In the genomic region with DNA sequence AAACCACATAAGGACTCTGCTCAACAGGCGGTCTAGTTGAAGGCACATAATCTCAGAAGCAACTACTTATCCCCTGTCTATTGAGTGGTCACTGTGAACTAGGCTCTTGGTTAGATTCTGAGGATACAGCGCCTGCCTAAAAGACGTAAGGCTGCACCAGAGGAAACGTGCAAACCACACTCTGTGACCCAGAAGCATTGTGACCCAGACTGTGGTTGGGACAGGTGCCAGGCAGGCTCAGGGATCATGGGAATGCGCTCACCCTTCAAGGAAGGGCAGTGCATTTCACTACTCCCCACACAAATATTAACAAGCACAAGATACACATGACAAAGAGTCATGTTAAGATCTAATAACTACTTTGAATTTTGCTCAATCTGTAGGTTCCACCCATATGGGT, we compare ENCODE assay signal across 19 mouse cellular contexts.
A peak's percentile ranks its signal among the peaks of the same experiment; 100 is the strongest.
DNase-seq lines count a peak whose midpoint lies in the region; ATAC-seq lines count a peak whose summit lies in the region.
"Had no signal": no experiment of that assay in that cellular context is flagged by ENCODE, and none has a peak within 500 bp of the region (broad histone marks: within the 10 kb centered on the region; RNA-seq: fewer than 3 reads in every experiment).

No protein-coding gene starts in this region.

- H3K4me2 ChIP-seq in kidney, embryonic 16.5 days (replicated peaks; ENCODE audit: low read depth, low read length) = no peak overlapping the region
- H3K4me2 ChIP-seq: embryonic facial prominence, embryonic 15.5 days; heart, embryonic 13.5 days; liver, embryonic 13.5 days; lung, embryonic 15.5 days; midbrain, embryonic 11.5 days had no signal

- no peak overlapping the region for H3K9ac ChIP-seq in kidney, embryonic 16.5 days (replicated peaks; ENCODE audit: low read length)
- H3K9ac ChIP-seq: embryonic facial prominence, embryonic 15.5 days; heart, embryonic 13.5 days; liver, embryonic 13.5 days; lung, embryonic 15.5 days had no signal

- no peaks in the 10 kb centered on the region for H3K27me3 ChIP-seq in kidney, embryonic 16.5 days (ENCODE audit: insufficient read depth, low read length)
- H3K27me3 ChIP-seq: embryonic facial prominence, embryonic 15.5 days; heart, embryonic 13.5 days; liver, embryonic 13.5 days; lung, embryonic 15.5 days had no signal

- WGBS in kidney, embryonic 16.5 days = 68% methylated on average over 5 of the region's 5 CpGs

- no peaks in the 10 kb centered on the region for H3K4me1 ChIP-seq in kidney, embryonic 16.5 days (ENCODE audit: insufficient read depth, low read length)
- H3K4me1 ChIP-seq: embryonic facial prominence, embryonic 15.5 days; heart, embryonic 13.5 days; hindbrain, embryonic 10.5 days; liver, embryonic 13.5 days; lung, embryonic 15.5 days had no signal

- no peaks in the 10 kb centered on the region for H3K36me3 ChIP-seq in kidney, embryonic 16.5 days (ENCODE audit: insufficient read depth, low read length)
- H3K36me3 ChIP-seq: embryonic facial prominence, embryonic 15.5 days; heart, embryonic 13.5 days; hindbrain, embryonic 10.5 days; liver, embryonic 13.5 days; lung, embryonic 15.5 days had no signal

- DNase-seq in adrenal gland, postnatal 14 days = peak; percentile 65
- no peak for DNase-seq in adrenal gland, adult 8-10 months
- DNase-seq in kidney, adult 18-20 months = peak; percentile 23
- peak; percentile 14 for DNase-seq in adrenal gland, postnatal 25 days
- DNase-seq in kidney, postnatal 25 days = peak; percentile 42 to 53
- no peak for DNase-seq in thymus, postnatal 36 days
- DNase-seq in testis, postnatal 10 days (ENCODE audit: low spot score) = no peak
- DNase-seq: cerebellum, adult 18-20 months; gastrocnemius, postnatal 14 days; liver, embryonic 13.5 days; thymus, adult 18-20 months had no signal

- no peaks in the 10 kb centered on the region for H3K9me3 ChIP-seq in kidney, embryonic 16.5 days (ENCODE audit: low read length)
- H3K9me3 ChIP-seq: embryonic facial prominence, embryonic 15.5 days; heart, embryonic 13.5 days; hindbrain, embryonic 10.5 days; liver, embryonic 13.5 days; lung, embryonic 15.5 days had no signal

- H3K4me3 ChIP-seq in kidney, embryonic 16.5 days (ENCODE audit: low read length) = no peak overlapping the region
- H3K4me3 ChIP-seq: embryonic facial prominence, embryonic 15.5 days; heart, embryonic 13.5 days; hindbrain, embryonic 10.5 days; liver, embryonic 13.5 days; lung, embryonic 15.5 days had no signal

- ATAC-seq in kidney, embryonic 16.5 days (ENCODE audit: low FRiP score, low TSS enrichment) = no peak
- ATAC-seq: activated CD4-positive, CD25-positive, alpha-beta regulatory T cell, adult 4 months had no signal

- no peak overlapping the region for H3K27ac ChIP-seq in kidney, embryonic 16.5 days (ENCODE audit: low read length)
- H3K27ac ChIP-seq: embryonic facial prominence, embryonic 15.5 days; heart, embryonic 13.5 days; hindbrain, embryonic 10.5 days; liver, embryonic 13.5 days; lung, embryonic 15.5 days; macrophage had no signal

Comparison
In these comparisons a context has a peak if more than half of its experiments do, and no peak if none do; other contexts are left out.
1. DNase-seq: peak in adrenal gland, postnatal 14 days (single experiment), kidney, adult 18-20 months (single experiment), adrenal gland, postnatal 25 days (single experiment) and kidney, postnatal 25 days (2 of 2); none in adrenal gland, adult 8-10 months (single experiment), thymus, postnatal 36 days (0 of 2) and testis, postnatal 10 days (single experiment).